In the genomic region with DNA sequence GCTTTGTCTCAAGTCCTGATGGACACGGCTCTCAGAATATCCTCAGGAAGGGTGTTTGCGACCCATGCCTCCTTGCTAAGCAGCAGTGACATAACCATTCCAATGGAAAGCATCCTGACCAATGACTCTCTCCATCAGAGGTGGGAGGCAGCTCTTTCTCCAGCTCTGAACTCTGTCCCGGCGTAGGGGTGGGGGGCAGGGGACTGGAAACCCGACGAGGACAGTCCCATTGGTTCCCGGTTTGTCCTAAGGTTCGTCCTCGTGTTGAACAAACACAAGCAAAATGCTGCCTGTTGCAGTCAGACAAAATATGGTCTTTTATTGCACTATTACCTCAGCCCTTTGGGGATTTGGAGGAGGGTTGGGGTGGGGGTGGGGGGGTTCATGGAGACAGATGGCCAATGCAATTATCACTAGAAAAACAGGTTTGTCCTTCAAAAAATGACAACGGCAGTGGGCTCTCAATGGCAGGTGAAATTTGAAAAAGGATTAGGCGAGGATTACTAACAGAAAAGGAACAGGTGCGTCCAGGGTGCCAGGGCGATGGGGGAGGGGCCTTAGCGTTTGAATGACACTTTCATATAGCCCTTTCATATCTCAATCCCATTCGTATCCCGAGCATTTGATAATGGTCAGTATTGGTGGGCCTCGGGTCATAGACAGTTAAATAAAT, we compare ENCODE assay signal across 16 mouse cellular contexts.
"Had no signal": no experiment of that assay in that cellular context is flagged by ENCODE, and none has a peak within 500 bp of the region (broad histone marks: within the 10 kb centered on the region; RNA-seq: fewer than 3 reads in every experiment).

No protein-coding gene starts in this region.

- H3K4me1 ChIP-seq: limb, embryonic 15.5 days had no signal

- ATAC-seq: lung, postnatal 0 days had no signal

- DNase-seq: kidney, adult 11 months; kidney, adult 9 months; kidney, postnatal 36 days; layer of hippocampus, adult 9-11 months; layer of hippocampus, postnatal 36 days; liver, embryonic 13.5 days; lung, adult 2 months; lung, postnatal 36 days; midbrain, embryonic 14.5 days; right cerebral cortex, postnatal 4 days; spleen, adult 18-20 months had no signal

- H3K4me2 ChIP-seq: limb, embryonic 15.5 days; liver, embryonic 13.5 days had no signal

- H3K9ac ChIP-seq: limb, embryonic 15.5 days; liver, embryonic 13.5 days had no signal

- H3K36me3 ChIP-seq: limb, embryonic 15.5 days; liver, embryonic 13.5 days; midbrain, embryonic 10.5 days had no signal

- H3K9me3 ChIP-seq: limb, embryonic 15.5 days; liver, embryonic 13.5 days; midbrain, embryonic 10.5 days had no signal

- H3K27me3 ChIP-seq: limb, embryonic 15.5 days had no signal

- H3K4me3 ChIP-seq: limb, embryonic 15.5 days; liver, embryonic 13.5 days; midbrain, embryonic 10.5 days; myocyte had no signal

- H3K27ac ChIP-seq: kidney, postnatal 0 days; limb, embryonic 15.5 days; liver, embryonic 13.5 days; midbrain, embryonic 10.5 days had no signal
